Mouse (Mus musculus): ENCODE data around the gene Zbtb43. TPM values are rescaled to one million over a fixed set of nuclear protein-coding genes. Genes with fewer than 3 reads are reported as not detected.

Gene Zbtb43
- polyA plus RNA-seq, 1 experiment = 17.8 TPM

DNA sequence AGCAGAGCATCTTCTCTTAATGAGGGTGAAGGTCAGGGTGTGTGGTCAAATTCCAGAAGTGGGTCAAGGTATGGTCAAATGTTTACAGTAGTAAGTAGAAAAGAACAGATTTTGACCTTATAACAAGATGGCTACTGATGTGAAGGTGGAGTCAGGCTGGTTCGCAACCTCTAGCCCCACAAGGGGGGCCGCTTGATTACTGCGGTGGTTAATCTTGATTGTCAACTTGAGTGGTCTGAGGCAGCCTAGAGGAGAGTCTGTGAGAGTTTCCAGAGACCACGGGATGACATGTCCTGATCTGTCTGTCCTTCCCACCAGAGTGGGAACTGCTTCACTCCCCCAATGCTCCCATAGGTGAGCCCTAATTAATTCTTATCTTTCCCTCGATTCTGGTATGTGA, 67.8 kb downstream of the Zbtb43 start:
- WGBS = 89% methylated on average over 5 of the region's 5 CpGs
- DNase-seq = no peak
- H3K27ac ChIP-seq (ENCODE audit: insufficient read depth, low read length) = no peak overlapping the region
- H3K27me3 ChIP-seq (ENCODE audit: control insufficient read depth, insufficient read depth, low read length) = no peaks in the 10 kb centered on the region
- no peak overlapping the region for H3K4me3 ChIP-seq (replicated peaks; ENCODE audit: insufficient read depth, low read depth, low read length)
- no peaks in the 10 kb centered on the region for H3K4me1 ChIP-seq (ENCODE audit: control insufficient read depth, insufficient read depth, low read length)
- no peak for TF ChIP-seq CTCF (IDR thresholded peaks at IDR 0.05; ENCODE audit: borderline replicate concordance, insufficient read depth, low read depth, low read length)
- no peak for TF ChIP-seq POLR2A (IDR thresholded peaks at IDR 0.05; ENCODE audit: borderline replicate concordance, insufficient read depth, low read length)

Other genes starting within 250 kb of the Zbtb43 start
- gene Ralgps1, start 97.1 kb downstream of the Zbtb43 start, polyA plus RNA-seq (2012; rRNA removed) = 48.7 and 52.4 TPM in 2 replicates
- gene Zbtb34, start 37.2 kb downstream of the Zbtb43 start, polyA plus RNA-seq (2012; rRNA removed) = 9.9 and 11.0 TPM in 2 replicates
- 0.84 and 0.93 TPM in 2 replicates for gene Lmx1b, start 172.0 kb upstream of the Zbtb43 start, polyA plus RNA-seq (2012; rRNA removed)